ENCODE assay signal across 20 mouse cellular contexts in the genomic region with DNA sequence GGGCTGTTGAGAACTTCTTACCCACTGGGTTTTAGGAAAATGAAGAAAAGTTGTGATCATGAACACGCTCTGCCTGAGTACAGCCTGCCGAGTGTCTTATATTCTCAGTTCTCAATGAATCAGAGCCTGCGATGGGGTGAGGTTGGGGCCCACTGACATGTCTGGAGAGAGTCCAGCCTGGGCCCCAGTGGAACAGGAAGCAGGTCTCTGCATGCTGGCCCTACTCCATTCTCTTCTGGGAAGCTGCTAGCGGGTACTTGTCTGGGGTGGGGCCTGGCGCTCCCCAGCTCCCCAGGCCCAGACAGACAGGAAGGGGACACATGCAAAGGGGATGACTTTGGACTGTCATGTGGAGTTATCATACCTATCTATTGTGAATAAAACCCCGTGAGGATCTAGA. TPM values are rescaled to one million over a fixed set of nuclear protein-coding genes. Genes with fewer than 3 reads are reported as not detected.
DNase-seq lines count a peak whose midpoint lies in the region; ATAC-seq and TF ChIP-seq lines count a peak whose summit lies in the region.
"Had no signal": no experiment of that assay in that cellular context is flagged by ENCODE, and none has a peak within 500 bp of the region (broad histone marks: within the 10 kb centered on the region; RNA-seq: fewer than 3 reads in every experiment).

No protein-coding gene starts in this region.

- H3K4me2 ChIP-seq in lung, embryonic 14.5 days = no peak overlapping the region
- H3K4me2 ChIP-seq: embryonic facial prominence, embryonic 13.5 days; forebrain, embryonic 13.5 days; heart, embryonic 11.5 days; heart, embryonic 15.5 days; hindbrain, embryonic 14.5 days; intestine, embryonic 15.5 days had no signal

- H3K4me1 ChIP-seq in lung, embryonic 14.5 days (ENCODE audit: insufficient read depth) = no peaks in the 10 kb centered on the region
- H3K4me1 ChIP-seq in E14TG2a.4 (replicated peaks; ENCODE audit: low read depth, low read length) = peaks cover 75% of the 10 kb centered on the region
- H3K4me1 ChIP-seq: forebrain, embryonic 13.5 days had no signal

- H3K27me3 ChIP-seq in lung, embryonic 14.5 days (ENCODE audit: insufficient read depth, low read length) = no peaks in the 10 kb centered on the region
- peaks cover 16% of the 10 kb centered on the region for H3K27me3 ChIP-seq in E14TG2a.4 (ENCODE audit: insufficient read depth, low read length)
- H3K27me3 ChIP-seq: intestine, embryonic 15.5 days had no signal

- ATAC-seq in lung, embryonic 14.5 days (ENCODE audit: insufficient read depth) = no peak
- ATAC-seq in hematopoietic stem cell, adult 5-6 weeks (replicated peaks in 1 of 2; ENCODE audit: insufficient read depth in 1 of 2, low FRiP score in 2 of 2, low TSS enrichment in 1 of 2, low read depth in 1 of 2, poor library complexity in 2 of 2, severe bottlenecking in 2 of 2) = peak; percentile 29 to 53; a peak in 1 of 4 replicates
- ATAC-seq: forebrain, embryonic 13.5 days; forebrain, postnatal 0 days; intestine, embryonic 15.5 days had no signal

- no peak overlapping the region for H3K9ac ChIP-seq in lung, embryonic 14.5 days
- H3K9ac ChIP-seq: embryonic facial prominence, embryonic 13.5 days; forebrain, embryonic 13.5 days; forebrain, postnatal 0 days; heart, embryonic 15.5 days; hindbrain, embryonic 14.5 days; intestine, embryonic 15.5 days had no signal

- WGBS in lung, embryonic 14.5 days = 61% methylated on average over 6 of the region's 6 CpGs

- no peaks in the 10 kb centered on the region for H3K36me3 ChIP-seq in lung, embryonic 14.5 days (ENCODE audit: insufficient read depth)
- H3K36me3 ChIP-seq in E14TG2a.4 (ENCODE audit: insufficient read depth, low read length) = peaks cover 6% of the 10 kb centered on the region
- H3K36me3 ChIP-seq: embryonic facial prominence, embryonic 13.5 days; heart, embryonic 15.5 days; hindbrain, embryonic 10.5 days; intestine, embryonic 15.5 days had no signal

- peak; percentile 65 for DNase-seq in cerebellum, adult 9-11 months
- DNase-seq in cerebellum, postnatal 14 days = no peak
- peak; percentile 34 for DNase-seq in lung, embryonic 14.5 days
- no peak for DNase-seq in lung, postnatal 10 days
- DNase-seq: adrenal gland, adult 2 months; adrenal gland, postnatal 25 days; cerebellum, adult 11-12 months; forebrain, postnatal 0 days; gastrocnemius, postnatal 14 days; heart, adult 2 months; heart, postnatal 14 days had no signal

- H3K27ac ChIP-seq in lung, embryonic 14.5 days (ENCODE audit: low read depth) = no peak overlapping the region
- H3K27ac ChIP-seq: embryonic facial prominence, embryonic 13.5 days; forebrain, embryonic 13.5 days; heart, adult 2 months; heart, embryonic 15.5 days; hindbrain, embryonic 10.5 days; hindbrain, embryonic 14.5 days; intestine, embryonic 15.5 days had no signal

- H3K9me3 ChIP-seq in lung, embryonic 14.5 days (ENCODE audit: low read depth, low read length) = no peaks in the 10 kb centered on the region
- H3K9me3 ChIP-seq in E14TG2a.4 (ENCODE audit: low read length) = peaks cover under 1% of the 10 kb centered on the region
- H3K9me3 ChIP-seq: embryonic facial prominence, embryonic 13.5 days; forebrain, embryonic 13.5 days; heart, embryonic 15.5 days; hindbrain, embryonic 10.5 days; intestine, embryonic 15.5 days had no signal

- no peak overlapping the region for H3K4me3 ChIP-seq in lung, embryonic 14.5 days (ENCODE audit: low read depth, low read length)
- H3K4me3 ChIP-seq in E14TG2a.4 (replicated peaks; ENCODE audit: low read length) = 0 out of 2 replicates have a peak overlapping the region, but pooled peaks have one; percentile 7
- H3K4me3 ChIP-seq: embryonic facial prominence, embryonic 13.5 days; forebrain, embryonic 13.5 days; heart, adult 2 months; heart, embryonic 15.5 days; hindbrain, embryonic 10.5 days; intestine, embryonic 15.5 days had no signal

- no peak for TF ChIP-seq CTCF in lung, embryonic 14.5 days (IDR thresholded peaks at IDR 0.05; ENCODE audit: low read depth)
- TF ChIP-seq CTCF in E14TG2a.4 (conservative IDR thresholded peaks at IDR 0.05; ENCODE audit: low read length) = no peak

RNA-seq across cellular contexts. Expression of a gene that starts 20.4 kb away (rescaled TPM):
- polyA plus RNA-seq in lung, embryonic 14.5 days (2014; fragmentation: Nextera tagmentation; extraction: Ambion mirVana) = 0.29 and 0.53 TPM in 2 replicates
- total RNA-seq in hematopoietic stem cell, adult 5-6 weeks (2017) = 0.15 and 0.19 TPM in 2 replicates
- total RNA-seq: adrenal gland, postnatal 25 days had no signal
- polyA plus RNA-seq: forebrain, embryonic 13.5 days; heart, embryonic 11.5 days had no signal

Comparison
In these comparisons a context has a peak if more than half of its experiments do, and no peak if none do; other contexts are left out.
1. DNase-seq: peak in cerebellum, adult 9-11 months (single experiment) and lung, embryonic 14.5 days (single experiment); none in cerebellum, postnatal 14 days (0 of 2) and lung, postnatal 10 days (single experiment).